Mouse (Mus musculus) fat pad, adult 2 months (tissue): Measurements from ENCODE around the gene Rbm42.
A peak's percentile ranks its signal among the peaks of the same experiment; 100 is the strongest.

Experiments
- DNase-seq: peaks from one replicate; pipeline ENCODE4 v3.0.0-alpha.2; 2011; ENCODE audit warnings: low read depth, low spot score; ENCODE audit errors: extremely low read depth

Gene Rbm42

GRCm38 (mm10) chr7:30619202-30619601 lies 30.9 kb downstream of the Rbm42 start:
- no peak for DNase-seq

GRCm38 (mm10) chr7:30618658-30619057 lies 31.5 kb downstream of the Rbm42 start:
- no peak for DNase-seq

DNA sequence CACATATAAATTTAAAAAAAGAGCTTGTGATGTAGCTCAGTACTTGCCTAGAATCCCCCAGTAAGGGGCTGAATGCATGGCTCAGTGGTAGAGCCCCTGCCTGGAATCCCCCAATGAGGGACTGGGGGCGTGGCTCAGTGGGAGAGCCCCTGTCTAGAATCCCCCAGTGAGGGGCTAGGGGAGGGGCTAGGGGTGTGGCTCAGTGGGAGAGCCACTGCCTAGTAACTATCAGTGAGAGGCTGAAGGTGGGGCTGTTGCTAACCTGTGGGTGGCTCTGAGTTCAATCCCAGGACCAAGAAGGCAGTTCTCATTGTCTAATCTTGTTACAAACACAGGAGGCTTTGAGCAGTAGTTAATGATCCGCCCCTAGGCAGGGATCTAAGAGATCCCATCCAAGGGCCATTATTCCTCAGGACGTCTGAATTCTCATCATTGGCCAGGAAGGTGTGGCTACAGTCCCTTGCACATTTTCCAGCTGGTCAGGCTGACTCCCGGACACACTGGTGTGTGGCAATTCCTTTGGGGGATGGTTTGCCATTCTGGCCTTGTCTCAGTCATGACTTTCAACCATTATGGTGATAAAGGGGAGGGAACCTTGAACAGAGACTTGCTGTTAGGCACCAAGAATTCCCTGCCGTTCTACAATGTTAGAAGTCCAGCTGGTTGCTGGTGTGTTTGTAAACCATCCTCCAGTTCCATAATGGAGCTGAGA lies 34.9 kb downstream of the Rbm42 start:
- DNase-seq: no peak

DNA sequence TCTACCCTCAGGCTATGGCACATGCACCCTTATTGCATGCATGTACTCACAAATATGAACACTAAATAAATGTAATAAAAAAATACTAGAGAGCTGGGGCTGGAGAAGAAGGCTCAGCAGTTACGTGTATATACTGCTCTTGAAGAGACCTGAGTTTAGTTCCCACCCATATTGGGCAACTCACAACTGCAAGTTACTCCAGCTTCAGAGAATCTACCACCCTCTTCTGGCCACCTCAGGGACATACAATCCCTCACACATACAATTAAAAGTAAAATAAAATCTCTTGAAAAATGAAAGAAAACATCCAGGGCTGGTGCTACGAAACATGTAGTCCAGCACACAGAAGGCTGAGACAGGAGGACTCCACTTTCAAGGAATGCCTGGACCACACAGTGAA lies 35.7 kb downstream of the Rbm42 start:
- DNase-seq: no peak

- DNase-seq: no peak
Observed at GRCm38 (mm10) chr7:30613529-30614112, 36.5 kb downstream of the Rbm42 start.

- no peak for DNase-seq
Observed at GRCm38 (mm10) chr7:30612654-30613402, 37.3 kb downstream of the Rbm42 start, which contains the start of gene Upk1a. Gene Upk1a, minus strand, starts transcription at chr7:30612847.

DNA sequence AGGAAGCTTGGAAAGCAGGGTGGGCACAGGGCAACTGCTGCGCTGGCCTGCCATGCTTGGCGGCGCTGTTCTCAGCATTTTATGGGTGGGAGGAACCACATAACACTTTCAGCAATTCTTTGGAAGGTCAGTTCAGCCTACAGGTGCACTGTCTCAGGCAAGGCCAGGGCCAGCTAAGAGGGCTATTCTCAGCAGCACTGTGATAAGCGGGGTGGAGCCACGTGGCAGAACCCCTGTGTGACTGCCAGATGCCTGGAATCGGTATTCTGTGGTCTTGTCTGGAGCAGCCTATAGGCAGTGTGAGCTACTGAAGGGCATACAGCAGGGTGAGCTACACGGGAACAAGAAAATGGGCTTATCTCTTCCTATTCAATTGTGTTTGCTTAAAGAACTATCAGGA lies 40.1 kb downstream of the Rbm42 start:
- DNase-seq: no peak

DNA sequence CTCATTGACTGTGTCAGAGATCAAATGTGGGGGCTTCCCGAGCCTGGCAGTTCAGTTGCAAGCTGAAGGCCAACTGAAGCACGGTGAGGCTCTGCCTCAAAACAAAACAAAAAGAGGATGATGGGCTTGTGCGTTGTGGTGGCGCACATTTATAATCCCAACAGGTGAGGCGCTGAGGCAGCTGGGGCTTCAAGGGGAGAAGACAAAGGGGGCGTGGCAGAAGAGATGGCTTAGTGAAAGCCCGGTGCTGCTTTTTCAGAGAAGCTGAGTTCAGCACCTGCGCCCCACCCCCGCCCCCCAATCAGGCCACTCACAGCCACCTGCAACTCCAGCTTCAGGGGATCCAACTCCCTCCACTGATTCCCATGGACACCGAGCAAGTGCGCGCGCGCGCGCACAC lies 41.6 kb downstream of the Rbm42 start:
- DNase-seq: no peak

- DNase-seq: no peak
Observed at GRCm38 (mm10) chr7:30607706-30608309, 42.3 kb downstream of the Rbm42 start.

DNA sequence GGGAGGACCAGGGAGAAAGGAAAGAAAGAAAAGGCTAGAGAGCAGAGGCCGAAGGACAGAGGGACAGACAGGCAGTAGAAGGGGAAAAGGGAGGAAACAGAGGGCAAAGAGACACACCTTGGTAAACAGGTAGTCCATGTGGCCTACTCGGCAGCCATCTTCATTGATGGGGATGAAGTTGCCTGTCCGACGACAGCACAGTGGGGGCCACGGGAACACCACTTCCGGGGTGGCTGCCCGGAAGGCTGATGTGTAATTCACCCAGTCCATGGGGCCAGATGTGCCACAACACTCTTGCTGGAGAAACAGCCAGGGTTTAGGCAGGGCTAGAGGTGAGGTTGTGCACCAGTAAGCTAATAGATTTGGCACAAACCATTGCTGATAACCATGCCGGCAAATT lies 45.2 kb downstream of the Rbm42 start:
- DNase-seq: no peak

DNA sequence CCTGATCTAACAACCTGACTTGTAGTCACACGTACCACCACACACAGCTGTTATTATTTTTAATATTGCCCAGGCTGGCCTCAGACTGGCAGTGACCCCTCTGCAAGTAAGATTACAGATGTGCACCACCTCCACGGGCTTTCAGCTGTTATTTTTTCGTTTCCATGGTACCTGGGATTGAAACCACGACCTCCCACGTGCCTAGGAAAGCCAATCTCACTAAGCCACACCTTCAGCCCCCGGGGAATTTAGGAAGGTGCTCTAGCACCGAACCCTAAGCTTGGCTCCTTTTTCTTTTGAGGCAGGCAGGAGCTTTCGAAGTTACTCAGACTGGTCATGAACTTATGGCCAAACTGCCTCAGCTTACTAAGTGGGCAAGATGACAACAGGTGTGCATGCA lies 45.7 kb downstream of the Rbm42 start:
- DNase-seq: no peak

DNA sequence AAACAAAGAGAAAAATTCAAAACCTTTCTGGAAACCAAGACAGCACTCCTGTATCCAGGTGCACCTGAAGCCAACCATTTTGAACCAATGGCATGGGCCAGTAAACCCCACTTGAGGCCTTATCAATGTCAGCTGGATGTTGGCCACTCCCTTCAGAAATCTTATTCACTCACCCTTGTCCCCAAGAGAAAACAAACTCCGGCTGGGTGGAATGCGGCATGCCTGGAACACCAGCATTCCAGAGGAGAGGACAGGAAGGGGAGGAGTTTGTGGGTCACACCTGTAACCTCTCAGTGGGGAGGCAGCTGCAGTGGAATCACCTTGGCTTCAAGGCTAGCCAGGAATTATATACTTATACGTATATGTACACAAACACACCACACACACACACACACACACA lies 47.5 kb downstream of the Rbm42 start:
- no peak for DNase-seq

GRCm38 (mm10) chr7:30600651-30601050 lies 49.5 kb downstream of the Rbm42 start:
- DNase-seq: peak; percentile 46

DNA sequence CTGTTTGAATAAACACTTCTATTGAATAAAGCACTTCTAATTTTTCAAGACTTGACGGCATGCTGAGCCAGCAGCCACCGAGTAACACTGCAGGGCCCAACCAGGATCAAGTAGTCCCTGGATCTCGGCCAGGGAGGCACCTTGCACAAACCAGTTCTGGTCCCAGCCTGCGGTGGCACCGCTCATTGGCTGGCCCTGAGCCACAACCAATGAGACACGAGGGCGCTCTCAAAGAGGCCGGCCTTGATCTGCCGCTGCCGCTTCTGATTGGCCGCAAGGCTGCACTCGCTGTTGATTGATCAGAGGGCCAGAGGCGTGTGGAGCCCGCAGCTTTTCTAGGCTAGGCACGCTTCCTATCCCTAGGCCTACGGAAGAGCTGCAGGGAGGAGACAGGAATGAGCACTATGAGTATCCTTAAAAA lies 50.2 kb downstream of the Rbm42 start:
- peak; percentile 74 for DNase-seq

DNA sequence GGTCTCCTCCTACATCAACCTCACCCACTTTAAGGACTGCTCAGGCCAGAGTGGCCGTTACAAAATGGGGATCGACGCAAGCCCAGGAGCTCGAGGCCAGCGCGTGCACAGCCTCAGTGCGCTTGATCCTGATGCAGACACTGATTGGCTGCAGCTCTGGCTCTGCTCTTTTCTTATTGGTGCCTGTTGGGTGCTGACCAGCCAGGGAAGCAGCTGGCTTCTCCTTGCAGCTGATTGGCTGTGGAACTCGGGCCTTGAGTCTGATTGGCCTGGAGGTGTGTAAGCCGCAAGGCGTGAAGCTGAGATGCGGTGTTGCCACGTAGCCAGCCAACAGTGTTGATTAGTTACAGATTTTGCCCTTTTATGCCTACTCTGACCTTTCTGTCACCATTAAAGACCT lies 51.3 kb downstream of the Rbm42 start, which contains the start of gene Zbtb32:
Gene Zbtb32, minus strand, starts transcription at position 124 of the 400 bp plus-strand sequence.
- DNase-seq: no peak

- DNase-seq: no peak
Observed at GRCm38 (mm10) chr7:30596811-30597210, 53.3 kb downstream of the Rbm42 start.

DNA sequence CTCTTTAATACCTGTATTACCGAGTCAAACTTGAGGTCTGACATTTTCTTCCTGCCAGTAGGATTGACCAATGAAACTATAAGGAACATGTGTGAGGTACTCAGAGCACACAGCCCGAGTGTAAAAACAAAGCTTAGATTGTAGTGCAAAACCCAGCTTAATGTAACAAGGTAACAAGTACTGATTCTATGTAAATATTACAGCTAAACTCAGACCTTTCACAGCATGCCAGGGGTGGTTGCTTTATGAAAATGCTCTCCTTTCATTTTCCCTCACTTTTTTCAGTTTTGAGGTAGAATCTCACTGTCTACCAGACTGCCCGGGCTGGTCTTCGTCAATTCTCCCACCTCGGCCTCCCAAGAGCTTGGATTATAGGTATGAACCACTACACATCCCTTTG lies 54.0 kb downstream of the Rbm42 start:
- DNase-seq: no peak

- DNase-seq: no peak
Observed at GRCm38 (mm10) chr7:30594510-30595024, 55.5 kb downstream of the Rbm42 start.

GRCm38 (mm10) chr7:30593579-30594509 lies 56.3 kb downstream of the Rbm42 start:
- DNase-seq: no peak

- no peak for DNase-seq
Observed at GRCm38 (mm10) chr7:30592772-30593423, 57.2 kb downstream of the Rbm42 start.
